Comparison of ENCODE assay signal across 24 mouse cellular contexts in genomic region chr5:125443915-125444314, GRCm38 (mm10). TPM values are rescaled to one million over a fixed set of nuclear protein-coding genes. Genes with fewer than 3 reads are reported as not detected.
DNase-seq lines count a peak whose midpoint lies in the region; ATAC-seq and TF ChIP-seq lines count a peak whose summit lies in the region.
"Had no signal": no experiment of that assay in that cellular context is flagged by ENCODE, and none has a peak within 500 bp of the region (broad histone marks: within the 10 kb centered on the region; RNA-seq: fewer than 3 reads in every experiment).

No protein-coding gene starts in this region.

- H3K36me3 ChIP-seq in liver, embryonic 13.5 days: peaks cover 12% of the 10 kb centered on the region; the same call in 1 of the 2 replicates
- H3K36me3 ChIP-seq in liver, embryonic 12.5 days: peaks cover 6% of the 10 kb centered on the region
- peaks cover 12 to 34% of the 10 kb centered on the region in 2 experiments for H3K36me3 ChIP-seq in MEL (ENCODE audit: control insufficient read depth in 1 of 2, insufficient read depth in 2 of 2, low read length in 2 of 2)
- H3K36me3 ChIP-seq: lung, embryonic 15.5 days; midbrain, embryonic 12.5 days had no signal

- ATAC-seq in liver, embryonic 13.5 days (ENCODE audit: low read depth): no peak
- no peak for ATAC-seq in liver, embryonic 12.5 days
- ATAC-seq: forebrain, postnatal 0 days; hindbrain, postnatal 0 days; intestine, postnatal 0 days had no signal

- H3K9ac ChIP-seq in liver, embryonic 13.5 days: no peak overlapping the region
- no peak overlapping the region for H3K9ac ChIP-seq in liver, embryonic 12.5 days
- H3K9ac ChIP-seq in MEL (ENCODE audit: control insufficient read depth, low read depth, low read length, poor library complexity, severe bottlenecking): peak overlapping the region; percentile 6; the same call in 1 of the 2 replicates
- H3K9ac ChIP-seq: forebrain, postnatal 0 days; limb, embryonic 13.5 days; liver, embryonic 15.5 days; lung, embryonic 15.5 days; midbrain, embryonic 12.5 days had no signal

- peak overlapping the region; percentile 54; the same call in 1 of the 2 replicates for H3K27ac ChIP-seq in liver, embryonic 13.5 days
- no peak overlapping the region for H3K27ac ChIP-seq in liver, embryonic 12.5 days
- peak overlapping the region; percentile 84 for H3K27ac ChIP-seq in MEL (ENCODE audit: control insufficient read depth, low read depth, low read length)
- H3K27ac ChIP-seq: hindbrain, postnatal 0 days; limb, embryonic 13.5 days; liver, embryonic 15.5 days; lung, embryonic 15.5 days; midbrain, embryonic 12.5 days had no signal

- TF ChIP-seq RAD21 in MEL (IDR thresholded peaks at IDR 0.05; ENCODE audit: low read depth, low read length): no peak

- intact Hi-C loops in heart, postnatal 14 days (cut with DNase I): no loop called here

- H3K4me1 ChIP-seq in liver, embryonic 13.5 days (replicated peaks): peaks cover 77% of the 10 kb centered on the region
- H3K4me1 ChIP-seq in liver, embryonic 12.5 days: peaks cover 88% of the 10 kb centered on the region
- peaks cover 14 to 29% of the 10 kb centered on the region in 2 experiments for H3K4me1 ChIP-seq in MEL (ENCODE audit: control insufficient read depth in 1 of 2, insufficient read depth in 2 of 2, low read length in 2 of 2)

- H3K4me2 ChIP-seq in liver, embryonic 13.5 days: 0 out of 2 replicates have a peak overlapping the region, but pooled peaks have one; percentile 14
- no peak overlapping the region for H3K4me2 ChIP-seq in liver, embryonic 12.5 days
- H3K4me2 ChIP-seq: limb, embryonic 13.5 days; liver, embryonic 15.5 days; lung, embryonic 15.5 days; midbrain, embryonic 12.5 days had no signal

- H3K4me3 ChIP-seq in liver, embryonic 13.5 days (replicated peaks): no peak overlapping the region
- no peak overlapping the region for H3K4me3 ChIP-seq in liver, embryonic 12.5 days
- H3K4me3 ChIP-seq in MEL (ENCODE audit: control insufficient read depth in 1 of 2, insufficient read depth in 1 of 2, low read depth in 2 of 2, low read length in 2 of 2): peak overlapping the region in 1 of 2 experiments; percentile 98; a peak in 2 of 4 replicates
- H3K4me3 ChIP-seq: erythroblast, embryonic 14.5 days; limb, embryonic 13.5 days; liver, embryonic 15.5 days; lung, embryonic 15.5 days; midbrain, embryonic 12.5 days had no signal

- no peak for TF ChIP-seq CTCF in MEL (IDR thresholded peaks at IDR 0.05 in 2 of 3, conservative IDR thresholded peaks at IDR 0.05 in 1 of 3; ENCODE audit: control insufficient read depth in 1 of 3, insufficient read depth in 1 of 3, low read depth in 2 of 3, low read length in 3 of 3, poor library complexity in 1 of 3, severe bottlenecking in 1 of 3)

- WGBS in liver, embryonic 13.5 days (ENCODE audit: insufficient replicate concordance): 37% methylated on average over 3 of the region's 3 CpGs
- 34% methylated on average over 3 of the region's 3 CpGs for WGBS in liver, embryonic 12.5 days (ENCODE audit: insufficient replicate concordance)

- H3K79me2 ChIP-seq in MEL (ENCODE audit: control insufficient read depth, insufficient read depth, low read length, poor library complexity): peaks cover 71% of the 10 kb centered on the region

- no peak; a peak in 1 of 4 replicates for TF ChIP-seq POLR2A in MEL (IDR thresholded peaks at IDR 0.05; ENCODE audit: control insufficient read depth in 1 of 2, insufficient read depth in 1 of 2, low read depth in 1 of 2, low read length in 2 of 2, poor library complexity in 1 of 2)

- no peaks in the 10 kb centered on the region for H3K9me3 ChIP-seq in liver, embryonic 13.5 days (replicated peaks)
- H3K9me3 ChIP-seq in liver, embryonic 12.5 days (replicated peaks): no peaks in the 10 kb centered on the region
- no peaks in the 10 kb centered on the region for H3K9me3 ChIP-seq in MEL (replicated peaks; ENCODE audit: insufficient read depth, low read length)
- H3K9me3 ChIP-seq: limb, embryonic 13.5 days; liver, embryonic 15.5 days; lung, embryonic 15.5 days; midbrain, embryonic 12.5 days had no signal

- TF ChIP-seq EP300 in MEL (IDR thresholded peaks at IDR 0.05; ENCODE audit: low read depth in 1 of 2, low read length in 2 of 2): peak; percentile 87 to 89

- no peak for DNase-seq in liver, embryonic 13.5 days
- peak; percentile 69 for DNase-seq in MEL (ENCODE audit: low read depth, low spot score)
- peak; percentile 42 for DNase-seq in T-cell, adult 2 months (ENCODE audit: low spot score)
- peak; percentile 51 for DNase-seq in induced T-regulatory cell, adult 2 months (ENCODE audit: low read depth)
- no peak for DNase-seq in layer of hippocampus, postnatal 10 days (ENCODE audit: low spot score in 2 of 2)
- no peak for DNase-seq in heart, postnatal 14 days
- DNase-seq in c-Kit-positive CD71-positive TER-119-positive erythroid progenitor cells, embryonic 14.5 days (ENCODE audit: low spot score): no peak
- DNase-seq: adrenal gland, postnatal 10 days; cerebellum, adult 2 months; cerebellum, postnatal 25 days; forebrain, postnatal 0 days; gastrocnemius, postnatal 10 days; kidney, adult 9 months; kidney, postnatal 10 days; thymus, adult 2 months had no signal

- no peaks in the 10 kb centered on the region for H3K27me3 ChIP-seq in liver, embryonic 13.5 days
- H3K27me3 ChIP-seq in liver, embryonic 12.5 days (replicated peaks): no peaks in the 10 kb centered on the region
- H3K27me3 ChIP-seq in MEL (ENCODE audit: control insufficient read depth in 1 of 2, insufficient read depth in 2 of 2, low read length in 2 of 2): no peaks in the 10 kb centered on the region
- H3K27me3 ChIP-seq: limb, embryonic 13.5 days; liver, embryonic 15.5 days; lung, embryonic 15.5 days; midbrain, embryonic 12.5 days had no signal

TF ChIP-seq in MEL, 35 proteins besides CTCF, POLR2A, EP300 and RAD21 (continues in another document):
- no peak for TF ChIP-seq ZKSCAN1 (IDR thresholded peaks at IDR 0.05; ENCODE audit: low read depth, low read length)
- no peak for TF ChIP-seq POLR2AphosphoS5 (IDR thresholded peaks at IDR 0.05; ENCODE audit: borderline replicate concordance, low read depth, low read length)
- 0 out of 2 replicates have a peak, but pooled peaks have one; percentile 30 for TF ChIP-seq TBP (IDR thresholded peaks at IDR 0.05; ENCODE audit: low read depth, low read length)
- no peak for TF ChIP-seq ZC3H11A (IDR thresholded peaks at IDR 0.05; ENCODE audit: low read depth, low read length)
- TF ChIP-seq NELFE (IDR thresholded peaks at IDR 0.05; ENCODE audit: low read depth, low read length): no peak
- no peak for TF ChIP-seq SMC3 (IDR thresholded peaks at IDR 0.05; ENCODE audit: low read depth, low read length)
- TF ChIP-seq MXI1 (IDR thresholded peaks at IDR 0.05; ENCODE audit: low read depth, low read length): no peak
- no peak for TF ChIP-seq NRF1 (IDR thresholded peaks at IDR 0.05; ENCODE audit: insufficient read depth, low read depth, low read length, poor library complexity, severe bottlenecking)
- no peak for TF ChIP-seq USF1 (IDR thresholded peaks at IDR 0.05; ENCODE audit: low read depth, low read length)

RNA-seq across cellular contexts. Expression of gene Bri3bp, which starts 2.5 kb away (rescaled TPM):
- 30.7 and 31.8 TPM in 2 replicates for polyA plus RNA-seq in liver, embryonic 13.5 days (2015; fragmentation: Nextera tagmentation; extraction: Ambion mirVana)
- polyA plus RNA-seq in liver, embryonic 12.5 days (2016; fragmentation: Nextera tagmentation; extraction: Ambion mirVana): 44.0 and 44.1 TPM in 2 replicates
- total RNA-seq in MEL (2012; rRNA removed): 87.6 and 88.6 TPM in 2 replicates
- 100 to 1,000 TPM in 1 of 2 experiments, 10 to 100 TPM in 1; 73.7 to 264 TPM for polyA plus RNA-seq in MEL (2012; ENCODE audit: insufficient read depth in 1 of 2, insufficient read length in 2 of 2, low read depth in 1 of 2, low replicate concordance in 2 of 2, missing spikeins in 1 of 2)
- 10 to 100 TPM; 82.6 to 87.9 TPM for total RNA-seq in layer of hippocampus, postnatal 10 days (2021)
- 10 to 100 TPM; 48.0 to 62.4 TPM for total RNA-seq in heart, postnatal 14 days (2021)

RNA-seq across cellular contexts. Expression of gene Dhx37, which starts 10.0 kb away (rescaled TPM):
- polyA plus RNA-seq in liver, embryonic 13.5 days (2015; fragmentation: Nextera tagmentation; extraction: Ambion mirVana): 5.8 and 6.2 TPM in 2 replicates
- polyA plus RNA-seq in liver, embryonic 12.5 days (2016; fragmentation: Nextera tagmentation; extraction: Ambion mirVana): 11.3 and 11.4 TPM in 2 replicates
- total RNA-seq in MEL (2012; rRNA removed): 26.0 and 27.4 TPM in 2 replicates
- polyA plus RNA-seq in MEL (2012; ENCODE audit: insufficient read depth in 1 of 2, insufficient read length in 2 of 2, low read depth in 1 of 2, low replicate concordance in 2 of 2, missing spikeins in 1 of 2): 100 to 1,000 TPM in 1 of 2 experiments, 10 to 100 TPM in 1; 55.3 to 549 TPM
- 10 to 100 TPM; 13.3 TPM for total RNA-seq in layer of hippocampus, postnatal 10 days (2021)
- total RNA-seq in heart, postnatal 14 days (2021): 10 to 100 TPM; 10.8 to 11.5 TPM

RNA-seq across cellular contexts. Expression of gene Aacs, which starts 31.7 kb away (rescaled TPM):
- 17.5 and 17.9 TPM in 2 replicates for polyA plus RNA-seq in liver, embryonic 13.5 days (2015; fragmentation: Nextera tagmentation; extraction: Ambion mirVana)
- 24.7 and 25.1 TPM in 2 replicates for polyA plus RNA-seq in liver, embryonic 12.5 days (2016; fragmentation: Nextera tagmentation; extraction: Ambion mirVana)
- 32.8 and 34.9 TPM in 2 replicates for total RNA-seq in MEL (2012; rRNA removed)
- polyA plus RNA-seq in MEL (2012; ENCODE audit: insufficient read depth in 1 of 2, insufficient read length in 2 of 2, low read depth in 1 of 2, low replicate concordance in 2 of 2, missing spikeins in 1 of 2): 10 to 100 TPM in 1 of 2 experiments, not detected in 1; 79.5 TPM
- 100 to 1,000 TPM in 1 of 2 experiments, 10 to 100 TPM in 1; 94.5 to 106 TPM for total RNA-seq in layer of hippocampus, postnatal 10 days (2021)
- total RNA-seq in heart, postnatal 14 days (2021): 1 to 10 TPM; 4.0 to 4.8 TPM

RNA-seq across cellular contexts. Expression of gene Ubc, which starts 53.9 kb away (rescaled TPM):
- 517 and 564 TPM in 2 replicates for polyA plus RNA-seq in liver, embryonic 13.5 days (2015; fragmentation: Nextera tagmentation; extraction: Ambion mirVana)
- polyA plus RNA-seq in liver, embryonic 12.5 days (2016; fragmentation: Nextera tagmentation; extraction: Ambion mirVana): 657 and 673 TPM in 2 replicates
- total RNA-seq in MEL (2012; rRNA removed): 511 and 526 TPM in 2 replicates
- 1,000 to 10,000 TPM in 1 of 2 experiments, 100 to 1,000 TPM in 1; 113 to 1,075 TPM for polyA plus RNA-seq in MEL (2012; ENCODE audit: insufficient read depth in 1 of 2, insufficient read length in 2 of 2, low read depth in 1 of 2, low replicate concordance in 2 of 2, missing spikeins in 1 of 2)
- 100 to 1,000 TPM; 760 to 831 TPM for total RNA-seq in layer of hippocampus, postnatal 10 days (2021)
- total RNA-seq in heart, postnatal 14 days (2021): 1,000 to 10,000 TPM in 1 of 2 experiments, 100 to 1,000 TPM in 1; 947 to 1,009 TPM

RNA-seq across cellular contexts. Expression of gene Gm10382, which starts 54.8 kb away (rescaled TPM):
- 0.10 and 0.21 TPM in 2 replicates for polyA plus RNA-seq in liver, embryonic 13.5 days (2015; fragmentation: Nextera tagmentation; extraction: Ambion mirVana)
- 0.38 and 0.66 TPM in 2 replicates for polyA plus RNA-seq in liver, embryonic 12.5 days (2016; fragmentation: Nextera tagmentation; extraction: Ambion mirVana)
- total RNA-seq in MEL (2012; rRNA removed): 0.65 TPM in 2 replicates
- polyA plus RNA-seq in MEL (2012; ENCODE audit: insufficient read depth in 1 of 2, insufficient read length in 2 of 2, low read depth in 1 of 2, low replicate concordance in 2 of 2, missing spikeins in 1 of 2): under 1 TPM in 1 of 2 experiments, not detected in 1; 0.96 TPM
- total RNA-seq in layer of hippocampus, postnatal 10 days (2021): under 1 TPM in 1 of 2 experiments, not detected in 1; 0.27 TPM
- total RNA-seq in heart, postnatal 14 days (2021): under 1 TPM in 1 of 2 experiments, not detected in 1; 0.24 TPM
- total RNA-seq: hindbrain, postnatal 0 days had no signal
- polyA plus RNA-seq: large intestine, adult 2 months had no signal

Comparison
In these comparisons a context has a peak if more than half of its experiments do, and no peak if none do; other contexts are left out.
1. DNase-seq: peak in MEL (single experiment), T-cell, adult 2 months (single experiment) and induced T-regulatory cell, adult 2 months (single experiment); none in liver, embryonic 13.5 days (single experiment), layer of hippocampus, postnatal 10 days (0 of 2), heart, postnatal 14 days (0 of 2) and c-Kit-positive CD71-positive TER-119-positive erythroid progenitor cells, embryonic 14.5 days (single experiment).